Mouse (Mus musculus): ENCODE data around the gene Tnfaip2.

Tnfaip2 gene

GRCm38 (mm10) chr12:111479917-111480316 is 37.6 kb downstream of the Tnfaip2 start:
- peak; percentile 43 for DNase-seq

GRCm38 (mm10) chr12:111485046-111485651 is 42.9 kb downstream of the Tnfaip2 start:
- no peak for DNase-seq

- DNase-seq, result peak; percentile 27
Measured at GRCm38 (mm10) chr12:111485652-111486306, 43.5 kb downstream of the Tnfaip2 start, which contains the start of gene Gm266. Gene Gm266 (minus strand): TSS chr12:111485823.

GRCm38 (mm10) chr12:111486455-111486854 is 44.2 kb downstream of the Tnfaip2 start:
- DNase-seq, result no peak

- no peak for DNase-seq
Measured at GRCm38 (mm10) chr12:111489261-111489865, 47.1 kb downstream of the Tnfaip2 start.

- no peak for DNase-seq
Measured at GRCm38 (mm10) chr12:111494931-111495330, 52.7 kb downstream of the Tnfaip2 start.

GRCm38 (mm10) chr12:111497076-111497475 is 54.8 kb downstream of the Tnfaip2 start:
- DNase-seq, result no peak

- no peak for DNase-seq
Measured at GRCm38 (mm10) chr12:111499617-111500016, 57.3 kb downstream of the Tnfaip2 start.

GRCm38 (mm10) chr12:111500725-111501124 is 58.5 kb downstream of the Tnfaip2 start:
- DNase-seq, result no peak

GRCm38 (mm10) chr12:111503063-111503567 is 60.8 kb downstream of the Tnfaip2 start:
- DNase-seq, result peak; percentile 36

GRCm38 (mm10) chr12:111503571-111503970 is 61.3 kb downstream of the Tnfaip2 start:
- DNase-seq, result no peak
